26 mouse cellular contexts compared by ENCODE assay signal in the genomic region with DNA sequence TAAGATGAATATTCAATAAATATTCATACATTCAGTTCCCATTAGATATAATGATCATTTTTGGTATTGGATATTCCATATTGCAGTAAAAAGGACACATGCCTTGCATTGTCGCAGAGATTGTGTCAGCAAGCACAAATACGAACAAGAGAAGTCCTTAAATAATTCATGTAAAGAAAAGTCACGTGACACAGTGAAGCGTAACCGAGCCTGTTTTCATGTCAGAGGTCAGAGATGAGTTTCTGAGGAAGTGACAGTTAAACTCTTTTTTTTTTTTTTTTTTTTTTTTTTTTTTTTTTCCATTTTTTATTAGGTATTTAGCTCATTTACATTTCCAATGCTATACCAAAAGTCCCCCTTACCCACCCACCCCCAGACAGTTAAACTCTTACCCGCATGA. TPM values are rescaled to one million over a fixed set of nuclear protein-coding genes. Genes with fewer than 3 reads are reported as not detected.
DNase-seq lines count a peak whose midpoint lies in the region; ATAC-seq and TF ChIP-seq lines count a peak whose summit lies in the region.
"Had no signal": no experiment of that assay in that cellular context is flagged by ENCODE, and none has a peak within 500 bp of the region (broad histone marks: within the 10 kb centered on the region; RNA-seq: fewer than 3 reads in every experiment).

No protein-coding gene starts in this region.

- H3K4me1 ChIP-seq in midbrain, embryonic 11.5 days (ENCODE audit: control insufficient read depth, insufficient read depth, low read length) = no peaks in the 10 kb centered on the region
- peaks cover 6% of the 10 kb centered on the region for H3K4me1 ChIP-seq in midbrain, embryonic 13.5 days (replicated peaks)
- peaks cover 0 to 17% of the 10 kb centered on the region in 2 experiments; a peak in 3 of 4 replicates for H3K4me1 ChIP-seq in CH12.LX (ENCODE audit: control insufficient read depth in 1 of 2, insufficient read depth in 2 of 2)
- H3K4me1 ChIP-seq: forebrain, embryonic 12.5 days had no signal

- dilution Hi-C loops in CH12.LX (cut with MboI; ENCODE audit: extremely low pct_ligation_motif_present, extremely low pct_unique_long_range_greater_than_20kb, low sequenced_read_pairs) = no loop called here

- no peak overlapping the region for H3K4me2 ChIP-seq in midbrain, embryonic 11.5 days
- no peak overlapping the region for H3K4me2 ChIP-seq in midbrain, embryonic 13.5 days (replicated peaks)
- H3K4me2 ChIP-seq in CH12.LX (ENCODE audit: insufficient read depth, low read depth, poor library complexity, severe bottlenecking) = no peak overlapping the region
- H3K4me2 ChIP-seq: embryonic facial prominence, embryonic 13.5 days; embryonic facial prominence, embryonic 15.5 days; forebrain, embryonic 12.5 days had no signal

- DNase-seq in midbrain, embryonic 11.5 days (ENCODE audit: low spot score, missing footprints) = peak; percentile 21
- DNase-seq in B cell, adult 2 months = peak; percentile 18
- peak; percentile 39 for DNase-seq in CH12.LX (ENCODE audit: extremely low read depth)
- no peak for DNase-seq in left cerebral cortex, adult 11 months (ENCODE audit: low spot score)
- no peak for DNase-seq in cerebellum, adult 9-10 months
- DNase-seq: adrenal gland, adult 2 months; adrenal gland, postnatal 10 days; adrenal gland, postnatal 25 days; cerebellum, adult 11 months; cerebellum, adult 18-20 months; cerebellum, adult 8-10 months; cerebellum, postnatal 10 days; cerebellum, postnatal 25 days had no signal

- TF ChIP-seq RAD21 in CH12.LX (IDR thresholded peaks at IDR 0.05; ENCODE audit: low read depth, low read length) = no peak

- no peaks in the 10 kb centered on the region for H3K36me3 ChIP-seq in midbrain, embryonic 11.5 days (ENCODE audit: control insufficient read depth, insufficient read depth, low read length)
- H3K36me3 ChIP-seq in midbrain, embryonic 13.5 days = peaks cover 34% of the 10 kb centered on the region
- H3K36me3 ChIP-seq in CH12.LX (replicated peaks in 1 of 2; ENCODE audit: control insufficient read depth in 1 of 2, insufficient read depth in 1 of 2, low read length in 1 of 2) = peaks cover 41 to 77% of the 10 kb centered on the region in 2 experiments

- no peak for TF ChIP-seq POLR2A in CH12.LX (IDR thresholded peaks at IDR 0.05; ENCODE audit: low read depth, low read length)

- no peak overlapping the region for H3K9ac ChIP-seq in midbrain, embryonic 11.5 days (ENCODE audit: low read length)
- no peak overlapping the region for H3K9ac ChIP-seq in midbrain, embryonic 13.5 days (replicated peaks)
- H3K9ac ChIP-seq in CH12.LX (ENCODE audit: insufficient read depth, low read depth) = no peak overlapping the region
- H3K9ac ChIP-seq: embryonic facial prominence, embryonic 13.5 days; embryonic facial prominence, embryonic 15.5 days; forebrain, embryonic 12.5 days had no signal

- H3K4me3 ChIP-seq in midbrain, embryonic 11.5 days (ENCODE audit: low read depth, low read length) = no peak overlapping the region
- H3K4me3 ChIP-seq in midbrain, embryonic 13.5 days (replicated peaks) = no peak overlapping the region
- no peak overlapping the region for H3K4me3 ChIP-seq in CH12.LX (replicated peaks in 1 of 3; ENCODE audit: low read depth in 2 of 3, low read length in 2 of 3, poor library complexity in 1 of 3)
- H3K4me3 ChIP-seq: embryonic facial prominence, embryonic 13.5 days; embryonic facial prominence, embryonic 15.5 days; erythroblast, embryonic 14.5 days; forebrain, embryonic 10.5 days; forebrain, embryonic 12.5 days had no signal

- 79% methylated on average over 6 of the region's 6 CpGs for WGBS in midbrain, embryonic 11.5 days
- 81% methylated on average over 6 of the region's 6 CpGs for WGBS in midbrain, embryonic 13.5 days

- in situ Hi-C loops in CH12.LX (cut with MboI; ENCODE audit: low pct_ligation_motif_present, low pct_unique_long_range_greater_than_20kb, low sequenced_read_pairs) = no loop called here

- H3K9me3 ChIP-seq in midbrain, embryonic 11.5 days (ENCODE audit: control insufficient read depth, low read length) = no peaks in the 10 kb centered on the region
- no peaks in the 10 kb centered on the region for H3K9me3 ChIP-seq in midbrain, embryonic 13.5 days
- no peaks in the 10 kb centered on the region for H3K9me3 ChIP-seq in CH12.LX (replicated peaks; ENCODE audit: low read length)
- H3K9me3 ChIP-seq: embryonic facial prominence, embryonic 13.5 days; embryonic facial prominence, embryonic 15.5 days; forebrain, embryonic 10.5 days; forebrain, embryonic 12.5 days had no signal

- H3K27me3 ChIP-seq in midbrain, embryonic 11.5 days (ENCODE audit: control insufficient read depth, insufficient read depth, low read length) = no peaks in the 10 kb centered on the region
- H3K27me3 ChIP-seq in midbrain, embryonic 13.5 days = no peaks in the 10 kb centered on the region
- H3K27me3 ChIP-seq in CH12.LX (replicated peaks) = no peaks in the 10 kb centered on the region
- H3K27me3 ChIP-seq: embryonic facial prominence, embryonic 13.5 days; embryonic facial prominence, embryonic 15.5 days; forebrain, embryonic 12.5 days had no signal

- H3K27ac ChIP-seq in midbrain, embryonic 11.5 days (ENCODE audit: low read depth, low read length) = no peak overlapping the region
- H3K27ac ChIP-seq in midbrain, embryonic 13.5 days = no peak overlapping the region
- no peak overlapping the region for H3K27ac ChIP-seq in CH12.LX (ENCODE audit: insufficient read depth, low read depth)
- H3K27ac ChIP-seq: embryonic facial prominence, embryonic 13.5 days; embryonic facial prominence, embryonic 15.5 days; forebrain, embryonic 10.5 days; forebrain, embryonic 12.5 days had no signal

- no peak for TF ChIP-seq CTCF in CH12.LX (conservative IDR thresholded peaks at IDR 0.05 in 1 of 2, IDR thresholded peaks at IDR 0.05 in 1 of 2; ENCODE audit: low read depth in 2 of 2, low read length in 2 of 2)

- no peak for ATAC-seq in midbrain, embryonic 11.5 days (ENCODE audit: low FRiP score)
- ATAC-seq in midbrain, embryonic 13.5 days = no peak
- ATAC-seq: CD4-positive, CD25-positive, alpha-beta regulatory T cell, adult 4 months; forebrain, embryonic 14.5 days; forebrain, embryonic 16.5 days had no signal

- H3K79me2 ChIP-seq in CH12.LX (replicated peaks; ENCODE audit: control insufficient read depth, extremely low read depth, insufficient read depth, poor library complexity, severe bottlenecking) = no peaks in the 10 kb centered on the region

- no peak for TF ChIP-seq EP300 in CH12.LX (IDR thresholded peaks at IDR 0.05; ENCODE audit: low read length)

TF ChIP-seq in CH12.LX, 34 proteins besides CTCF, POLR2A, EP300 and RAD21:
- TF ChIP-seq BHLHE40 (IDR thresholded peaks at IDR 0.05; ENCODE audit: low read depth, low read length) (peak; percentile 80), HCFC1 (IDR thresholded peaks at IDR 0.05; ENCODE audit: low read depth, low read length) (no peak), IRF4 (IDR thresholded peaks at IDR 0.05; ENCODE audit: low read depth, low read length) (no peak), SMC3 (IDR thresholded peaks at IDR 0.05; ENCODE audit: low read depth, low read length) (no peak), ETS1 (conservative IDR thresholded peaks at IDR 0.05; ENCODE audit: low read depth, low read length) (no peak), MYC (IDR thresholded peaks at IDR 0.05; ENCODE audit: low read depth, low read length) (no peak), TCF12 (IDR thresholded peaks at IDR 0.05; ENCODE audit: low read depth, low read length) (no peak), USF2 (conservative IDR thresholded peaks at IDR 0.05; ENCODE audit: low read depth, low read length) (peak; percentile 83), NRF1 (IDR thresholded peaks at IDR 0.05; ENCODE audit: low read depth, low read length) (no peak), JUND (conservative IDR thresholded peaks at IDR 0.05; ENCODE audit: low read depth, low read length) (no peak), MEF2A (IDR thresholded peaks at IDR 0.05; ENCODE audit: borderline replicate concordance, low read depth, low read length) (no peak), ZNF384 (IDR thresholded peaks at IDR 0.05; ENCODE audit: low read depth, low read length) (peak; percentile 86), SIN3A (IDR thresholded peaks at IDR 0.05; ENCODE audit: low read length) (no peak), POLR2AphosphoS2 (IDR thresholded peaks at IDR 0.05; ENCODE audit: low read depth, low read length) (no peak), USF1 (IDR thresholded peaks at IDR 0.05; ENCODE audit: low read depth, low read length) (peak; percentile 71), GABPA (IDR thresholded peaks at IDR 0.05; ENCODE audit: insufficient replicate concordance, low read depth, low read length) (no peak), MAFK (IDR thresholded peaks at IDR 0.05; ENCODE audit: insufficient replicate concordance, low read length) (no peak)

RNA-seq across cellular contexts. Expression of gene Apoa1, which starts 35.7 kb away (rescaled TPM):
- 0.68 and 1.00 TPM in 2 replicates for polyA plus RNA-seq in midbrain, embryonic 11.5 days (2014; fragmentation: Nextera tagmentation; extraction: Ambion mirVana)
- polyA plus RNA-seq in midbrain, embryonic 13.5 days (2015; fragmentation: Nextera tagmentation; extraction: Ambion mirVana) = 2.9 and 3.3 TPM in 2 replicates
- total RNA-seq in CH12.LX (2012; rRNA removed) (not detected in 2 replicates), CH12.LX (2014; rRNA removed) (not detected in 2 replicates)
- polyA plus RNA-seq in CH12.LX (2012; ENCODE audit: insufficient read length, low read depth) = not detected in 2 replicates
- polyA plus RNA-seq: CD4-positive, CD25-positive, alpha-beta regulatory T cell, adult 4 months had no signal

RNA-seq across cellular contexts. Expression of gene Apoc3, which starts 42.8 kb away (rescaled TPM):
- not detected in 2 replicates for polyA plus RNA-seq in midbrain, embryonic 11.5 days (2014; fragmentation: Nextera tagmentation; extraction: Ambion mirVana)
- polyA plus RNA-seq in midbrain, embryonic 13.5 days (2015; fragmentation: Nextera tagmentation; extraction: Ambion mirVana) = not detected in 2 replicates
- not detected in 2 replicates for total RNA-seq in CH12.LX (2012; rRNA removed)
- total RNA-seq in CH12.LX (2014; rRNA removed) = not detected in 2 replicates
- not detected in 2 replicates for polyA plus RNA-seq in CH12.LX (2012; ENCODE audit: insufficient read length, low read depth)
- total RNA-seq: ES-E14, MEL had no signal
- polyA plus RNA-seq: brain, embryonic 14.5 days; CD4-positive, CD25-positive, alpha-beta regulatory T cell, adult 4 months; embryonic facial prominence, embryonic 11.5 days; embryonic facial prominence, embryonic 13.5 days; embryonic facial prominence, embryonic 15.5 days; erythroblast, embryonic 14.5 days; forebrain, embryonic 10.5 days; forebrain, embryonic 12.5 days; forebrain, embryonic 14.5 days; forebrain, embryonic 16.5 days had no signal

RNA-seq across cellular contexts. Expression of gene Apoa4, which starts 47.9 kb away (rescaled TPM):
- not detected in 2 replicates for polyA plus RNA-seq in midbrain, embryonic 11.5 days (2014; fragmentation: Nextera tagmentation; extraction: Ambion mirVana)
- 0.08 and 0.57 TPM in 2 replicates for polyA plus RNA-seq in midbrain, embryonic 13.5 days (2015; fragmentation: Nextera tagmentation; extraction: Ambion mirVana)
- total RNA-seq in CH12.LX (2012; rRNA removed) (not detected in 2 replicates), CH12.LX (2014; rRNA removed) (not detected in 2 replicates)
- polyA plus RNA-seq in CH12.LX (2012; ENCODE audit: insufficient read length, low read depth) = not detected in 2 replicates
- total RNA-seq: adrenal gland, postnatal 25 days; ES-E14; MEL had no signal
- polyA plus RNA-seq: CD4-positive, CD25-positive, alpha-beta regulatory T cell, adult 4 months; embryonic facial prominence, embryonic 11.5 days; embryonic facial prominence, embryonic 13.5 days; erythroblast, embryonic 14.5 days; forebrain, embryonic 10.5 days; forebrain, embryonic 12.5 days; forebrain, embryonic 14.5 days; forebrain, embryonic 16.5 days had no signal

Comparison
In these comparisons a context has a peak if more than half of its experiments do, and no peak if none do; other contexts are left out.
1. DNase-seq: peak in midbrain, embryonic 11.5 days (single experiment), B cell, adult 2 months (2 of 2) and CH12.LX (single experiment); none in left cerebral cortex, adult 11 months (single experiment) and cerebellum, adult 9-10 months (single experiment).